Mouse (Mus musculus): ENCODE measurements around the gene Ifna14. TPM values are rescaled to one million over a fixed set of nuclear protein-coding genes. Genes with fewer than 3 reads are reported as not detected.
"Not testable (repeated sequence)": the region's sequence is repeated elsewhere in the genome, so short reads cannot be mapped to it uniquely, and the experiment has no call there.

Gene Ifna14
- not detected in 2 replicates for polyA plus RNA-seq (2015; fragmentation: Nextera tagmentation; extraction: Ambion mirVana)

DNA sequence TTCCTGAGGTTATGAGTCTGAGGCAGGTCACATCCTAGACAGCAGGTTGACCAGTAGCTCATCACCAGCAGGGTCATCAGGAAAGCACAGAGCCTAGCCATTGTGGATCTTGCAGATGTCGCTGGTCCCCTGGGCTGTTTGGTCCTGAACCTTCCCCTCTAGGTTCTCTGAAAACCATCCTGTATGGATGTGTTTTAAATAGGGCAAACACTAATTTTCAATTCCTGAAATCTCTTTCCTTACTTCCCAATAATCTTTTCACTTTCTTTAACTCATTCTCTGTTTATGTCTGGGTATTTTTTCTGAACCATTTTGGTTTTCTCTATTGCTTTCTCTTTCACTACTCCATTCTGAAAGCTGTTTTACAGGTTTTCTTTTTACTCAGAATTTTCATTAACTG lies at the start of gene Ifna14:
TSS of gene Ifna14 (minus strand) at position 101 of the 400 bp plus-strand sequence.
- Histone ChIP-seq H3K4me2 (ENCODE audit: low read length) (no peak within 1 kb of the TSS), H3K9me3 (replicated peaks; ENCODE audit: low read length) (no peaks in the 10 kb centered on the region), H3K4me1 (replicated peaks; ENCODE audit: insufficient read depth, low read length) (no peaks in the 10 kb centered on the region), H3K9ac (ENCODE audit: low read depth, low read length) (no peak within 1 kb of the TSS), H3K4me3 (replicated peaks; ENCODE audit: low read depth, low read length) (no peak within 1 kb of the TSS), H3K27ac (no peak within 1 kb of the TSS), H3K36me3 (ENCODE audit: insufficient read depth, low read length) (no peaks in the 10 kb centered on the region), H3K27me3 (ENCODE audit: insufficient read depth, low read length) (no peaks in the 10 kb centered on the region)
- WGBS = 71% methylated on average over 1 of the region's 1 CpGs
- no peak for TF ChIP-seq CTCF (IDR thresholded peaks at IDR 0.05; ENCODE audit: low read depth)
- ATAC-seq (replicated peaks; ENCODE audit: low FRiP score, low read depth) (no peak), DNase-seq (ENCODE audit: low spot score) (no peak)

- no peak within 1 kb of the TSS for H3K4me2 ChIP-seq (ENCODE audit: low read length)
- no peaks in the 10 kb centered on the region for H3K4me1 ChIP-seq (replicated peaks; ENCODE audit: insufficient read depth, low read length)
- ATAC-seq (replicated peaks; ENCODE audit: low FRiP score, low read depth) (no peak), DNase-seq (ENCODE audit: low spot score) (no peak)
- H3K27ac ChIP-seq = no peak within 1 kb of the TSS
- H3K9ac ChIP-seq (ENCODE audit: low read depth, low read length) = no peak within 1 kb of the TSS
- no peaks in the 10 kb centered on the region for H3K27me3 ChIP-seq (ENCODE audit: insufficient read depth, low read length)
- no peak for TF ChIP-seq CTCF (IDR thresholded peaks at IDR 0.05; ENCODE audit: low read depth)
- H3K4me3 ChIP-seq (replicated peaks; ENCODE audit: low read depth, low read length) = no peak within 1 kb of the TSS
- no peaks in the 10 kb centered on the region for H3K9me3 ChIP-seq (replicated peaks; ENCODE audit: low read length)
- H3K36me3 ChIP-seq (ENCODE audit: insufficient read depth, low read length) = no peaks in the 10 kb centered on the region
Measured at GRCm38 (mm10) chr4:88603276-88603675, 31.7 kb upstream of the Ifna14 start, which contains the start of gene Ifna12. TSS of gene Ifna12 (minus strand) at chr4:88603376.

GRCm38 (mm10) chr4:88592285-88592684 lies 20.7 kb upstream of the Ifna14 start, which contains the start of gene Ifna9:
TSS of gene Ifna9 (minus strand) at chr4:88592385.
- ATAC-seq (replicated peaks; ENCODE audit: low FRiP score, low read depth) = no peak
- TF ChIP-seq CTCF (IDR thresholded peaks at IDR 0.05; ENCODE audit: low read depth) = no peak
- DNase-seq (ENCODE audit: low spot score) = no peak
- no peaks in the 10 kb centered on the region for H3K36me3 ChIP-seq (ENCODE audit: insufficient read depth, low read length)
- no peak within 1 kb of the TSS for H3K4me3 ChIP-seq (replicated peaks; ENCODE audit: low read depth, low read length)
- H3K9me3 ChIP-seq (replicated peaks; ENCODE audit: low read length) = no peaks in the 10 kb centered on the region
- WGBS = 82% methylated on average over 1 of the region's 1 CpGs
- no peaks in the 10 kb centered on the region for H3K27me3 ChIP-seq (ENCODE audit: insufficient read depth, low read length)
- H3K9ac ChIP-seq (ENCODE audit: low read depth, low read length) = no peak within 1 kb of the TSS
- no peak within 1 kb of the TSS for H3K27ac ChIP-seq
- H3K4me1 ChIP-seq (replicated peaks; ENCODE audit: insufficient read depth, low read length) = no peaks in the 10 kb centered on the region
- H3K4me2 ChIP-seq (ENCODE audit: low read length) = no peak within 1 kb of the TSS

GRCm38 (mm10) chr4:88561791-88562190 lies 9.8 kb downstream of the Ifna14 start:
- no peaks in the 10 kb centered on the region for H3K36me3 ChIP-seq (ENCODE audit: insufficient read depth, low read length)
- no peaks in the 10 kb centered on the region for H3K4me1 ChIP-seq (replicated peaks; ENCODE audit: insufficient read depth, low read length)
- TF ChIP-seq CTCF (IDR thresholded peaks at IDR 0.05; ENCODE audit: low read depth) = no peak
- no peaks in the 10 kb centered on the region for H3K27me3 ChIP-seq (ENCODE audit: insufficient read depth, low read length)
- H3K4me2 ChIP-seq (ENCODE audit: low read length) = no peak overlapping the region
- no peak for DNase-seq (ENCODE audit: low spot score)
- no peak for ATAC-seq (replicated peaks; ENCODE audit: low FRiP score, low read depth)
- H3K9ac ChIP-seq (ENCODE audit: low read depth, low read length) = no peak overlapping the region
- H3K9me3 ChIP-seq (replicated peaks; ENCODE audit: low read length) = no peaks in the 10 kb centered on the region
- no peak overlapping the region for H3K4me3 ChIP-seq (replicated peaks; ENCODE audit: low read depth, low read length)
- H3K27ac ChIP-seq = no peak overlapping the region
- WGBS = 92% methylated on average over 1 of the region's 1 CpGs

GRCm38 (mm10) chr4:88558145-88558544 lies 13.5 kb downstream of the Ifna14 start, which contains the start of gene Ifna15:
TSS of gene Ifna15 (minus strand) at chr4:88558245.
- ATAC-seq (replicated peaks; ENCODE audit: low FRiP score, low read depth); H3K27ac ChIP-seq; H3K9ac ChIP-seq (ENCODE audit: low read depth, low read length); H3K4me2 ChIP-seq (ENCODE audit: low read length); H3K36me3 ChIP-seq (ENCODE audit: insufficient read depth, low read length); DNase-seq (ENCODE audit: low spot score); H3K4me3 ChIP-seq (replicated peaks; ENCODE audit: low read depth, low read length); H3K4me1 ChIP-seq (replicated peaks; ENCODE audit: insufficient read depth, low read length); H3K27me3 ChIP-seq (ENCODE audit: insufficient read depth, low read length); H3K9me3 ChIP-seq (replicated peaks; ENCODE audit: low read length): not testable (repeated sequence)

DNA sequence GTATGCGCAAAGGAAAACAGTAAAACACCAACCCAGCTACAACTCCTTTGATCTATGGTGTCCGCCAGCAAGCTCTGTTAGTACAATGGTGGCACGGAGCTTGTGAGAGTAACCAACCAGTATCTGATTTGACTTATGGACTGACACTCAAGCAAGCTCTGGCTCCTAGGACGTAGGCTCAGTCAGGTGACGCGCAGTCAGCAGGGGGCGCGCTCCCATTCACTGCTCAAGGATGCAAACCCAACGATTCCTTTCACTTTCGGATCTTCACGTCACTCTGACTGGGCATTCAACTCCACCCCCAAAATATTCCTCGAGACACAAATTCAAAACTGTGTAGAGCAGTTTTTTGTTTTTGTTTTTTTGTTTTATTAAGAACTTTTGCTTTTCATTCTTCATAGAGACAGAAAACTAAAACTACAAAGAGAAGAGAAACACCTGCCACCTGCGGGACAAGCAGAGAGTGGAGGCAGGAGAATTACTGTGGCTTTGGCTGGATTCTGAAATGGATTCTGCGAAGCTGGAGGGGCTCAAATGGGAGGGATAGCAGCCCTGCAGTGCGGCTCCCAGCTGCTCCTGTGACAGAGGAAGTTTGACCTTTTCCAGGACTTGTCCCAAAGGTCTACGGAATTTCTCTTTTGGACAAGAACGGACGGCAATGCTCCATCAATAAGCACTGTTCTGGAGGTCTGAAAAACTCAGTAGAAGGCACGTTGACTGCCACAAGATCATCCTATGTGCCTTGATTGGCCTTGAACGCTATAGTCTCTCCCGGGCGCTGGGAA lies 21.2 kb downstream of the Ifna14 start:
- Histone ChIP-seq H3K9ac (ENCODE audit: low read depth, low read length) (no peak overlapping the region), H3K9me3 (replicated peaks; ENCODE audit: low read length) (no peaks in the 10 kb centered on the region), H3K4me2 (ENCODE audit: low read length) (peak overlapping the region; percentile 75), H3K36me3 (ENCODE audit: insufficient read depth, low read length) (no peaks in the 10 kb centered on the region), H3K27me3 (ENCODE audit: insufficient read depth, low read length) (no peaks in the 10 kb centered on the region), H3K4me1 (replicated peaks; ENCODE audit: insufficient read depth, low read length) (no peaks in the 10 kb centered on the region), H3K4me3 (replicated peaks; ENCODE audit: low read depth, low read length) (peak overlapping the region; percentile 40), H3K27ac (no peak overlapping the region)
- TF ChIP-seq CTCF (IDR thresholded peaks at IDR 0.05; ENCODE audit: low read depth) = peak; percentile 85
- peak; percentile 87 for ATAC-seq (replicated peaks; ENCODE audit: low FRiP score, low read depth)
- WGBS = 27% methylated on average over 22 of the region's 22 CpGs
- DNase-seq (ENCODE audit: low spot score) = peak; percentile 92

All from kidney, postnatal 0 days (tissue).